Mouse (Mus musculus) heart, postnatal 25 days (tissue): ENCODE results near the gene Mpped2. TPM values are rescaled to one million over a fixed set of nuclear protein-coding genes. Genes with fewer than 3 reads are reported as not detected.

Experiments
- DNase-seq: peaks from one replicate; pipeline ENCODE4 v3.0.0; 2022; ENCODE audit warnings: low spot score
- intact Hi-C: fragments of 180-260 bp; cut with DNase I; formaldehyde crosslinking; loops from one replicate; pipeline ENCODE4 v1.15.1; 2025
- total RNA-seq, 2 experiments: library from RNA; stranded (reverse); gene quantifications; 2 replicates each; pipeline ENCODE4 v1.2.3; 2021

The Mpped2 gene
- total RNA-seq, 2 experiments from 2014 or later, result 18.1 to 18.7 TPM

GRCm38 (mm10) chr2:106883390-106883789 lies 190.3 kb downstream of the Mpped2 start:
- intact Hi-C loops, result no loop called here
- no peak for DNase-seq

GRCm38 (mm10) chr2:106888174-106888573 lies 195.1 kb downstream of the Mpped2 start:
- DNase-seq, result no peak
- intact Hi-C loops, result no loop called here

- intact Hi-C loops, result no loop called here
- DNase-seq, result no peak
These were observed 196.4 kb downstream of the Mpped2 start for GRCm38 (mm10) chr2:106889297-106890000.

GRCm38 (mm10) chr2:106893376-106893775 lies 200.3 kb downstream of the Mpped2 start:
- DNase-seq, result no peak
- intact Hi-C loops, result no loop called here

GRCm38 (mm10) chr2:106895326-106896023 lies 202.4 kb downstream of the Mpped2 start:
- intact Hi-C loops, result no loop called here
- no peak for DNase-seq

GRCm38 (mm10) chr2:106896024-106896384 lies 202.9 kb downstream of the Mpped2 start:
- no peak for DNase-seq
- intact Hi-C loops, result no loop called here

- no peak for DNase-seq
- intact Hi-C loops, result no loop called here
These were observed 218.9 kb downstream of the Mpped2 start for GRCm38 (mm10) chr2:106911951-106912480.
